Mouse (Mus musculus): ENCODE measurements around the gene Trim21. TPM values are rescaled to one million over a fixed set of nuclear protein-coding genes. Genes with fewer than 3 reads are reported as not detected.

Gene Trim21
- polyA plus RNA-seq, 1 experiment, result 9.0 TPM

GRCm38 (mm10) chr7:102553279-102553678 is 12.0 kb downstream of the Trim21 start:
- H3K4me1 ChIP-seq (ENCODE audit: control insufficient read depth, insufficient read depth, low read length), result no peaks in the 10 kb centered on the region; the same call in 1 of the 2 replicates
- no peak overlapping the region for H3K4me3 ChIP-seq (replicated peaks; ENCODE audit: control insufficient read depth, low read depth, low read length)
- no peak overlapping the region for H3K27ac ChIP-seq (ENCODE audit: control insufficient read depth, insufficient read depth, low read depth, low read length, poor library complexity)
- TF ChIP-seq POLR2A (IDR thresholded peaks at IDR 0.05; ENCODE audit: borderline replicate concordance, control insufficient read depth, low read depth, low read length) (no peak), CTCF (IDR thresholded peaks at IDR 0.05; ENCODE audit: control insufficient read depth, insufficient read depth, low read length) (no peak)
- WGBS, result 33% methylated on average over 3 of the region's 3 CpGs

- H3K4me3 ChIP-seq (replicated peaks; ENCODE audit: control insufficient read depth, low read depth, low read length), result no peak within 1 kb of the TSS
- no peak for TF ChIP-seq CTCF (IDR thresholded peaks at IDR 0.05; ENCODE audit: control insufficient read depth, insufficient read depth, low read length)
- TF ChIP-seq POLR2A (IDR thresholded peaks at IDR 0.05; ENCODE audit: borderline replicate concordance, control insufficient read depth, low read depth, low read length), result no peak
- 82% methylated on average over 3 of the region's 3 CpGs for WGBS
These were observed 15.7 kb downstream of the Trim21 start, which contains the start of gene Olfr549 for GRCm38 (mm10) chr7:102549570-102549969. Olfr549 (plus strand) TSS chr7:102549870.

GRCm38 (mm10) chr7:102541251-102541650 is 24.0 kb downstream of the Trim21 start:
- 56% methylated on average over 3 of the region's 3 CpGs for WGBS
- H3K4me3 ChIP-seq (replicated peaks; ENCODE audit: control insufficient read depth, low read depth, low read length), result no peak overlapping the region
- no peak for TF ChIP-seq POLR2A (IDR thresholded peaks at IDR 0.05; ENCODE audit: borderline replicate concordance, control insufficient read depth, low read depth, low read length)
- no peak for TF ChIP-seq CTCF (IDR thresholded peaks at IDR 0.05; ENCODE audit: control insufficient read depth, insufficient read depth, low read length)
- no peak overlapping the region for H3K27ac ChIP-seq (ENCODE audit: control insufficient read depth, insufficient read depth, low read depth, low read length, poor library complexity)
- no peaks in the 10 kb centered on the region for H3K4me1 ChIP-seq (ENCODE audit: control insufficient read depth, insufficient read depth, low read length)

More at GRCm38 (mm10) chr7:102549570-102549969, 15.7 kb downstream of the Trim21 start, which contains the start of gene Olfr549:
- H3K4me1 ChIP-seq (ENCODE audit: control insufficient read depth, insufficient read depth, low read length), result no peaks in the 10 kb centered on the region; the same call in 1 of the 2 replicates
- H3K27ac ChIP-seq (ENCODE audit: control insufficient read depth, insufficient read depth, low read depth, low read length, poor library complexity), result no peak within 1 kb of the TSS

- Histone ChIP-seq H3K4me3 (replicated peaks; ENCODE audit: control insufficient read depth, low read depth, low read length) (no peak within 1 kb of the TSS), H3K27ac (ENCODE audit: control insufficient read depth, insufficient read depth, low read depth, low read length, poor library complexity) (no peak within 1 kb of the TSS), H3K4me1 (ENCODE audit: control insufficient read depth, insufficient read depth, low read length) (no peaks in the 10 kb centered on the region)
- TF ChIP-seq CTCF (IDR thresholded peaks at IDR 0.05; ENCODE audit: control insufficient read depth, insufficient read depth, low read length) (no peak), POLR2A (IDR thresholded peaks at IDR 0.05; ENCODE audit: borderline replicate concordance, control insufficient read depth, low read depth, low read length) (no peak)
- 65% methylated on average over 2 of the region's 2 CpGs for WGBS
These were observed 24.7 kb downstream of the Trim21 start, which contains the start of gene Olfr548-ps1 for GRCm38 (mm10) chr7:102540596-102540995. Olfr548-ps1 (plus strand) TSS chr7:102540896.

- no peaks in the 10 kb centered on the region for H3K4me1 ChIP-seq (ENCODE audit: control insufficient read depth, insufficient read depth, low read length)
- WGBS, result 72% methylated on average over 1 of the region's 1 CpGs
These were observed 30.8 kb downstream of the Trim21 start, which contains the start of gene Olfr547 for GRCm38 (mm10) chr7:102534449-102534848. Olfr547 (plus strand) TSS chr7:102534749.

GRCm38 (mm10) chr7:102529052-102529451 is 36.2 kb downstream of the Trim21 start:
- no peak for TF ChIP-seq CTCF (IDR thresholded peaks at IDR 0.05; ENCODE audit: control insufficient read depth, insufficient read depth, low read length)
- no peak for TF ChIP-seq POLR2A (IDR thresholded peaks at IDR 0.05; ENCODE audit: borderline replicate concordance, control insufficient read depth, low read depth, low read length)
- Histone ChIP-seq H3K4me3 (replicated peaks; ENCODE audit: control insufficient read depth, low read depth, low read length) (no peak overlapping the region), H3K27ac (ENCODE audit: control insufficient read depth, insufficient read depth, low read depth, low read length, poor library complexity) (no peak overlapping the region), H3K4me1 (ENCODE audit: control insufficient read depth, insufficient read depth, low read length) (no peaks in the 10 kb centered on the region)
- 61% methylated on average over 1 of the region's 1 CpGs for WGBS

More at GRCm38 (mm10) chr7:102534449-102534848, 30.8 kb downstream of the Trim21 start, which contains the start of gene Olfr547:
- TF ChIP-seq CTCF (IDR thresholded peaks at IDR 0.05; ENCODE audit: control insufficient read depth, insufficient read depth, low read length) (no peak), POLR2A (IDR thresholded peaks at IDR 0.05; ENCODE audit: borderline replicate concordance, control insufficient read depth, low read depth, low read length) (no peak)
- H3K27ac ChIP-seq (ENCODE audit: control insufficient read depth, insufficient read depth, low read depth, low read length, poor library complexity), result no peak within 1 kb of the TSS
- H3K4me3 ChIP-seq (replicated peaks; ENCODE audit: control insufficient read depth, low read depth, low read length), result no peak within 1 kb of the TSS

- Histone ChIP-seq H3K27ac (ENCODE audit: control insufficient read depth, insufficient read depth, low read depth, low read length, poor library complexity) (no peak overlapping the region; the same call in 1 of the 2 replicates), H3K4me3 (replicated peaks; ENCODE audit: control insufficient read depth, low read depth, low read length) (no peak overlapping the region), H3K4me1 (ENCODE audit: control insufficient read depth, insufficient read depth, low read length) (no peaks in the 10 kb centered on the region; the same call in 1 of the 2 replicates)
- WGBS, result 80% methylated on average over 2 of the region's 2 CpGs
- TF ChIP-seq CTCF (IDR thresholded peaks at IDR 0.05; ENCODE audit: control insufficient read depth, insufficient read depth, low read length) (no peak), POLR2A (IDR thresholded peaks at IDR 0.05; ENCODE audit: borderline replicate concordance, control insufficient read depth, low read depth, low read length) (no peak)
These were observed 48.3 kb downstream of the Trim21 start for GRCm38 (mm10) chr7:102517051-102517335.

- TF ChIP-seq POLR2A (IDR thresholded peaks at IDR 0.05; ENCODE audit: borderline replicate concordance, control insufficient read depth, low read depth, low read length), result no peak
- TF ChIP-seq CTCF (IDR thresholded peaks at IDR 0.05; ENCODE audit: control insufficient read depth, insufficient read depth, low read length), result no peak
- no peak overlapping the region; the same call in 1 of the 2 replicates for H3K27ac ChIP-seq (ENCODE audit: control insufficient read depth, insufficient read depth, low read depth, low read length, poor library complexity)
These were observed 48.8 kb downstream of the Trim21 start for GRCm38 (mm10) chr7:102516261-102517050.

More at GRCm38 (mm10) chr7:102516261-102517050, 48.8 kb downstream of the Trim21 start:
- 45% methylated on average over 10 of the region's 10 CpGs for WGBS
- Histone ChIP-seq H3K4me1 (ENCODE audit: control insufficient read depth, insufficient read depth, low read length) (no peaks in the 10 kb centered on the region; the same call in 1 of the 2 replicates), H3K4me3 (replicated peaks; ENCODE audit: control insufficient read depth, low read depth, low read length) (no peak overlapping the region)

All from bone marrow, adult 2 months (tissue).